Mouse (Mus musculus): ENCODE measurements at regions not wholly inside any gene's neighbourhood (a gene's known extent, or its start where the extent isn't known, plus 50 kb on each side); places are given as distances from the start of the nearest gene placed in this dataset.

DNA sequence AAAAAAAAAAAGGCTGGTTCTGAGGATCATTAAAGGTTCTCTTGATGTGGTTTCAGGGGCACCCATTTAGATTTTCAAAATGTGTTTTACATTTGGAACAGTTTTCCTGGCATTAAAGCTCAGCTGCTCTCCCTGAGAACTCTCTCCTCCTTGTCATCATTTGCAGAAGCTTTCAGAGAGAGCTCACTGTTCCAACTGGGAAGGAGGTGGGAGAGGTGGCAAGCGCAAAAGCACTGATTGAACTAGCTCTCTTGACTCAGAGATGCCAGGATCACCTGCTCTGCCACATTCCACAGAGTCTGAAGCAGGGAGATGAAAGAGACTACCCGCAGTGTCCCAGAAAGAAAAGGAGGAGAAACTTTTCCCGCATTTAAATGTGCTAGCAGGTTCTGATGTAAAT lies 220.5 kb upstream of the Gbe1 start:
- TF ChIP-seq CTCF (conservative IDR thresholded peaks at IDR 0.05; ENCODE audit: insufficient read depth, insufficient read length, low read depth, low read length) (no peak), POLR2A (IDR thresholded peaks at IDR 0.05; ENCODE audit: low read depth, low read length) (no peak)
- H3K36me3 ChIP-seq (ENCODE audit: control insufficient read depth, insufficient read depth, low read length), result no peaks in the 10 kb centered on the region
- no peaks in the 10 kb centered on the region for H3K27me3 ChIP-seq (replicated peaks; ENCODE audit: control insufficient read depth, insufficient read depth, low read length)
- H3K4me3 ChIP-seq (ENCODE audit: insufficient read depth, low read depth, low read length), result no peak overlapping the region
- WGBS, result 30% methylated on average over 3 of the region's 3 CpGs
- DNase-seq, result no peak
- no peaks in the 10 kb centered on the region for H3K4me1 ChIP-seq (ENCODE audit: control insufficient read depth, insufficient read depth, low read length)
- no peak overlapping the region for H3K27ac ChIP-seq (ENCODE audit: insufficient read depth, low read depth, low read length)

DNA sequence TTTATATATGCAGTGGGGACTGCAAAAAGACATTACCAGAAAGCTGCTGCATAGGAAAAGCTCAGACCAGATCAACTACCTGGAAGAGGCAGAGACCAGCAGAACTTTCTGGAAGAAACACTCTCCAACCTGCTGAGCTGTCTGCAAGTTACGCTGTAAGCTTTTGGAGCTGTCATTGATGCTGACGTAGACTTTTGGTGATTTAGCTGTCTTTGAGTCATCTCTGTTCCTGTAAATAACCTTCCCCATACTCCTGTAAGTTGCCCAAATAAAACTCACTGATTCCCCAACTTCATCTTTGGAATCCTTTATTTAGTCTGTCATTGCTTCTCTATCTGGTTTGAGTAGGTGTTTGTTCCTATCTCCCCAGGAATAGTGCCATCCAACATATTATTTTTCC lies 218.5 kb upstream of the Gbe1 start:
- Histone ChIP-seq H3K36me3 (ENCODE audit: control insufficient read depth, insufficient read depth, low read length) (no peaks in the 10 kb centered on the region), H3K4me1 (ENCODE audit: control insufficient read depth, insufficient read depth, low read length) (no peaks in the 10 kb centered on the region), H3K27ac (ENCODE audit: insufficient read depth, low read depth, low read length) (no peak overlapping the region), H3K27me3 (replicated peaks; ENCODE audit: control insufficient read depth, insufficient read depth, low read length) (no peaks in the 10 kb centered on the region), H3K4me3 (ENCODE audit: insufficient read depth, low read depth, low read length) (no peak overlapping the region)
- 85% methylated on average over 2 of the region's 2 CpGs for WGBS
- TF ChIP-seq CTCF (conservative IDR thresholded peaks at IDR 0.05; ENCODE audit: insufficient read depth, insufficient read length, low read depth, low read length), result no peak
- TF ChIP-seq POLR2A (IDR thresholded peaks at IDR 0.05; ENCODE audit: low read depth, low read length), result no peak
- DNase-seq, result no peak

DNA sequence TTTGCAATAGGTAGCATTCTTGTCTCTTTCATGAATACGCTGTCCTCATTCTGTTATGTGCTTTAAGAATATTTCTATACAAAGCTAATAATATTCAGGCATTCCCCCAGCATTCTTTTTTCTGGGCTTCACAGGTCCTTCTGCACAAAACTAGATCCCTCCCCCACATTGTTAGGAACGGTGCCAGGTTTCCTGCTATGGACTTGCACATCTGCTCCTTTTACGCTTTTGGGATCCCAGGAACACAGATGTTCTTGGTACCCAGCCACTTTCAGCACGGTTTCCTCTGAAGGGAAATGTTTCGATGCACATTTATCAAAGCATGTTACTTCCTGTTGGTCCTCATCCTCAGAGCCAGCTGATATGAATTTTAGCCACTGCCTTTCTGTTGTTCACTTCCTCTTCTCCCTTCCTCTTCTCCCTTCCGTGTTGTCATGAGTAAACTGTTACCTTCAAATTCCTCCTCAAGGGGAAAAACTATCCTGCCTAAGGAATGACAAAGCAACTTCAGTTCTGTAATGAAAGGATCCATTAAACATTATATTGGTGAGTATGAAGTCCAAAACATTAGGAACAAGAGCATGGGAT lies 209.9 kb upstream of the Gbe1 start:
- 35% methylated on average over 6 of the region's 6 CpGs for WGBS
- H3K4me3 ChIP-seq (ENCODE audit: insufficient read depth, low read depth, low read length), result no peak overlapping the region
- no peaks in the 10 kb centered on the region for H3K4me1 ChIP-seq (ENCODE audit: control insufficient read depth, insufficient read depth, low read length)
- TF ChIP-seq POLR2A (IDR thresholded peaks at IDR 0.05; ENCODE audit: low read depth, low read length), result no peak
- no peaks in the 10 kb centered on the region for H3K27me3 ChIP-seq (replicated peaks; ENCODE audit: control insufficient read depth, insufficient read depth, low read length)
- no peak for DNase-seq
- no peaks in the 10 kb centered on the region for H3K36me3 ChIP-seq (ENCODE audit: control insufficient read depth, insufficient read depth, low read length)
- no peak overlapping the region for H3K27ac ChIP-seq (ENCODE audit: insufficient read depth, low read depth, low read length)

DNA sequence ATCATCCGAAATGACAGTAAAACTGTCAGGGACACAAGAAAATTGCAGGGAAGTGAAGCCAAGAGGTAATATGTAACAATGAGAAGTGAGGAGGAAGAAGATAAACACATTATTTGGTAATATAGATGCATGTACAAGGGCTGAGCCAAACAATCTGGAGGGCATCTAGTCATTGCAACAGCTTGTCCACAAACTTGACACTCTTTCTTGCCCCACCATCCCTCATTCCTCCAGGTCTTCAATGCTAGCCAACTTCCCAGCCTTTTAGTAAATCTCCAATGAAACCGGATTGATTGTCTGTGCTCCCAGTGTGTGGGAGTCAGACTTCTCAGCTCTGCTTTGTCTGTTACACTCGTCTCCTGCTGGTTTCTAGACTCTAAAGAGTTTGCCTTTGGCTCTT lies 172.3 kb upstream of the Gbe1 start:
- no peak for TF ChIP-seq POLR2A (IDR thresholded peaks at IDR 0.05; ENCODE audit: low read depth, low read length)
- TF ChIP-seq CTCF (conservative IDR thresholded peaks at IDR 0.05; ENCODE audit: insufficient read depth, insufficient read length, low read depth, low read length), result no peak
- Histone ChIP-seq H3K36me3 (ENCODE audit: control insufficient read depth, insufficient read depth, low read length) (no peaks in the 10 kb centered on the region), H3K27ac (ENCODE audit: insufficient read depth, low read depth, low read length) (no peak overlapping the region), H3K4me3 (ENCODE audit: insufficient read depth, low read depth, low read length) (no peak overlapping the region), H3K4me1 (ENCODE audit: control insufficient read depth, insufficient read depth, low read length) (no peaks in the 10 kb centered on the region), H3K27me3 (replicated peaks; ENCODE audit: control insufficient read depth, insufficient read depth, low read length) (no peaks in the 10 kb centered on the region)
- WGBS, result 51% methylated on average over 3 of the region's 3 CpGs
- no peak for DNase-seq

DNA sequence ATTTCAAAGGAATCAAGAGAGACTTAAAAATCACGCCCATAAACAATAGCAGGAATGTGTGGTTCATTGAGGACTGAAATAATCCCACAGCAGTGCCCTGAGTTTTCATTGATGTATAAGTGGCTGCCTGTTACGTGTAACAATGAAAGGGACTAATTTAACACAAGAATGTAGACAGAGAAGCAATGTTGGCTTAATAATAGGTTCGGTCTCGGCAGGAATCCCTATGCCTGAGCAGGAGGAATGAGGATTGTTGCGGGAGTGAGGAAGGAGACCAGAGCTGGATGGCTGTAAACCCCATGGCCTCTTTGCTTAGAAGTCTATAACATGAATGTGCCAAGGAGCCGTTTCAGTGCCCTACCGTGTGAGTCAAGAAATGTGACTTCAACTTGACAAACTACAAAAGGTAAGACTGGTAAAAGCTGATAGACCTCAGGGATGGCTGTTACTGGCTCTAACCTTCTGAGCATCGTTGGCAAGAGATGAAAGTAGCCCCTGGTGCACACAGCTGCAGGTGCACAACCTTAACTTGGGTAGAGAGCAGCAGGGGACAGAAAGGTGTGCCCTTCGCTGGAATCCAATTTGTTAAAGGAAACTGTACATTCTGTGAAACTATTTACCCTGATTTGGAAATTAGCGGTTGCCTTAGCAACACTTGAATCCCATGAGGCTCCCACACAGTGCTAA lies 165.9 kb upstream of the Gbe1 start:
- no peak overlapping the region for H3K4me3 ChIP-seq (ENCODE audit: insufficient read depth, low read depth, low read length)
- WGBS, result 59% methylated on average over 10 of the region's 10 CpGs
- DNase-seq, result no peak
- TF ChIP-seq CTCF (conservative IDR thresholded peaks at IDR 0.05; ENCODE audit: insufficient read depth, insufficient read length, low read depth, low read length) (no peak), POLR2A (IDR thresholded peaks at IDR 0.05; ENCODE audit: low read depth, low read length) (no peak)
- no peaks in the 10 kb centered on the region for H3K36me3 ChIP-seq (ENCODE audit: control insufficient read depth, insufficient read depth, low read length)
- H3K4me1 ChIP-seq (ENCODE audit: control insufficient read depth, insufficient read depth, low read length), result no peaks in the 10 kb centered on the region
- H3K27ac ChIP-seq (ENCODE audit: insufficient read depth, low read depth, low read length), result no peak overlapping the region
- H3K27me3 ChIP-seq (replicated peaks; ENCODE audit: control insufficient read depth, insufficient read depth, low read length), result no peaks in the 10 kb centered on the region

DNA sequence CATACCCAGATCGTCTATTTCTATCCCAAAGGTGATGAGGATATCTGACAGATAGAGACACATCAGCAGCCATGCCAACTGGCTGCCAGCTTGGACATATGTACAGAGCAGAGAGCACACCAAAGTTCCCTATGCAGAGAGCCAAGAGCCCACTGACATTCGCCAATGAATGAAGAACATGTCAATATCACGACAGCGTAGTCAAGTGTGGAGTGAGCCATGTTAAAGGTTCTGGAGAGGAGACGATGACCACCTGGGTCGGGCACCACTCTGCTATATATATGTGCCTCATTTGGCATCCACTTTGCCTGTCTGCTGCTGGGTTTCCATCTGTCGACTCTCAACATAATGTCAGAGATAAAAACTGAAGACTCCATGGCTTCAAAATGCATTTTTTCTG lies 159.2 kb upstream of the Gbe1 start:
- Histone ChIP-seq H3K36me3 (ENCODE audit: control insufficient read depth, insufficient read depth, low read length) (no peaks in the 10 kb centered on the region), H3K4me3 (ENCODE audit: insufficient read depth, low read depth, low read length) (no peak overlapping the region), H3K27me3 (replicated peaks; ENCODE audit: control insufficient read depth, insufficient read depth, low read length) (no peaks in the 10 kb centered on the region), H3K4me1 (ENCODE audit: control insufficient read depth, insufficient read depth, low read length) (no peaks in the 10 kb centered on the region), H3K27ac (ENCODE audit: insufficient read depth, low read depth, low read length) (no peak overlapping the region)
- 93% methylated on average over 7 of the region's 7 CpGs for WGBS
- no peak for TF ChIP-seq CTCF (conservative IDR thresholded peaks at IDR 0.05; ENCODE audit: insufficient read depth, insufficient read length, low read depth, low read length)
- no peak for TF ChIP-seq POLR2A (IDR thresholded peaks at IDR 0.05; ENCODE audit: low read depth, low read length)
- no peak for DNase-seq

DNA sequence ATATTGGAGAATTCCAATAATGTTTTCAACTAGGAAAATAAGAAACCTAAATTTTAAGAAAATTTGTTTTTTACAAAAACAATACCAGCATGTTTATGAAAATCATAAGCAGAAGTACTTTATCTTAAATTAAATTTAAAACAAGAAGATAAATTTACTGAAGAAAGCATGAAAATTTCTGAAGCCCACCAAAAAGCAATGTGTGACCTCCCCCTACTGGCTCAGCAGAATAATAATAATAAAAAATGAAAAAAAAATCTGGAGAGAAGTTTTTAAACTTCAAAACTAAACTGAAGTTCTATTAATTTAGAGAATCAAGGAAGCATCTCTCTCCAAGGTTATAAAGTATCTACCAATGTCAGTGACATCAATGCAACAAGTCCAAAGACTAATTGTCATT lies 153.2 kb upstream of the Gbe1 start:
- no peak overlapping the region for H3K27ac ChIP-seq (ENCODE audit: insufficient read depth, low read depth, low read length)
- DNase-seq, result no peak
- no peaks in the 10 kb centered on the region for H3K36me3 ChIP-seq (ENCODE audit: control insufficient read depth, insufficient read depth, low read length)
- H3K4me1 ChIP-seq (ENCODE audit: control insufficient read depth, insufficient read depth, low read length), result no peaks in the 10 kb centered on the region
- H3K4me3 ChIP-seq (ENCODE audit: insufficient read depth, low read depth, low read length), result no peak overlapping the region
- no peaks in the 10 kb centered on the region; the same call in 1 of the 2 replicates for H3K27me3 ChIP-seq (replicated peaks; ENCODE audit: control insufficient read depth, insufficient read depth, low read length)
- TF ChIP-seq POLR2A (IDR thresholded peaks at IDR 0.05; ENCODE audit: low read depth, low read length) (no peak), CTCF (conservative IDR thresholded peaks at IDR 0.05; ENCODE audit: insufficient read depth, insufficient read length, low read depth, low read length) (no peak)
